Mouse (Mus musculus): ENCODE measurements around the gene Zfp282.
"Not testable (repeated sequence)": the region's sequence is repeated elsewhere in the genome, so short reads cannot be mapped to it uniquely, and the experiment has no call there.

Zfp282 gene

DNA sequence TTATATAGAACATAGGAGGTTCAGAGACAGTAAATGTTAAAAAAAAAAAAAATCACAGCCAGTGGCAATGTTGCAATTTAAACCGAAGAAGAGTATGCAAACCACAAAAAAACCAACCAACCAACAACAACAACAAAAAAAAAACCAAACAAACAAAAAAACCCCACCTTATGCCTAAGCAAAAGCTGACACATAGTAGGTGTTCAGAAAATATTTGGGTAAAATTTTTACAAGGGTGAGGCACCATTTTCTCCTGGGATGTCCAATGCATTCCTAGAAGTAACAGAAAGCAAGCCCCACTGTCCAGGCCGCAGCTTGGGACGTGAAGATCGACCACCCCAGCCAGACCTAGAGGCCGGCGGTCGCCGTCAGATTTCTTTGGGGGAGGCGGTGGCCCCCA lies at the start of gene Zfp282:
Gene Zfp282, plus strand, starts transcription at position 147 of the 400 bp plus-strand sequence.
- DNase-seq: no peak

DNA sequence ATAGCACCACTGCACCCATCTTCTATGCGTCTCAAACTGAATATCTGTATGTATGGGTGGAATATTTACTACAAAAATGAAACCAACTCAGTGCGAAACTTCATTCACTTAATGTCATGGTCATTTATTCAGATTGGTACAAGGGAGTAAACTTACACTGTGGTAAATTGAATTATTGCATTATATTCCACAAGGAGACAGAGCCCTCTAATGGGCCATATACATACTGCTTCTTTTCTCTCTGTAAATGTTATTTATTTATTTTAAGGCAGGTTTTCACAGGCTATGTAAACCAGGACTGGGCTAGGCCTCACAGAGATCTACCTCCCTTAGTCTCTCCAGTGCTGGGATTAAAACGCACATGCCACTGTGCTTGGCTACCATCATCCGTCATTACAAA lies 49.5 kb upstream of the Zfp282 start:
- no peak for DNase-seq

DNA sequence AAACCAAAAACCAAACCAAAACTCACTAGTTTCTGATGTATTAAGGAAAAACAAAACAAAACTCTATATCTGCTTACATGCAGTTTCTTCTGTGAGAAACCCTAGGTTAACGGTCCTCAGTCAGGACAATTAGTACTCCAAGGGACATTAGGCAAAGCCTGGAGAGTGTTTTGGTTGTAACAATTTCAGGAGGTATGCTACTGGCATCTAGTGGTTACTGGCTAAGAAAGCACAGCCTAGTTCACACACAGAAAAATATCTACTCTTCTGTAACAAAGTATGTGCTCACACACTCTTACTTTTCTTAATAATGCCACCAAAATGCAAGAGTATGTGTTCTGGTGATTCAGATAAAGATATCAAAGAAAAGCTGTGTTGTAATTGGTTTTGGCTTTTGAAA lies 48.1 kb upstream of the Zfp282 start:
- DNase-seq: peak; percentile 42

DNA sequence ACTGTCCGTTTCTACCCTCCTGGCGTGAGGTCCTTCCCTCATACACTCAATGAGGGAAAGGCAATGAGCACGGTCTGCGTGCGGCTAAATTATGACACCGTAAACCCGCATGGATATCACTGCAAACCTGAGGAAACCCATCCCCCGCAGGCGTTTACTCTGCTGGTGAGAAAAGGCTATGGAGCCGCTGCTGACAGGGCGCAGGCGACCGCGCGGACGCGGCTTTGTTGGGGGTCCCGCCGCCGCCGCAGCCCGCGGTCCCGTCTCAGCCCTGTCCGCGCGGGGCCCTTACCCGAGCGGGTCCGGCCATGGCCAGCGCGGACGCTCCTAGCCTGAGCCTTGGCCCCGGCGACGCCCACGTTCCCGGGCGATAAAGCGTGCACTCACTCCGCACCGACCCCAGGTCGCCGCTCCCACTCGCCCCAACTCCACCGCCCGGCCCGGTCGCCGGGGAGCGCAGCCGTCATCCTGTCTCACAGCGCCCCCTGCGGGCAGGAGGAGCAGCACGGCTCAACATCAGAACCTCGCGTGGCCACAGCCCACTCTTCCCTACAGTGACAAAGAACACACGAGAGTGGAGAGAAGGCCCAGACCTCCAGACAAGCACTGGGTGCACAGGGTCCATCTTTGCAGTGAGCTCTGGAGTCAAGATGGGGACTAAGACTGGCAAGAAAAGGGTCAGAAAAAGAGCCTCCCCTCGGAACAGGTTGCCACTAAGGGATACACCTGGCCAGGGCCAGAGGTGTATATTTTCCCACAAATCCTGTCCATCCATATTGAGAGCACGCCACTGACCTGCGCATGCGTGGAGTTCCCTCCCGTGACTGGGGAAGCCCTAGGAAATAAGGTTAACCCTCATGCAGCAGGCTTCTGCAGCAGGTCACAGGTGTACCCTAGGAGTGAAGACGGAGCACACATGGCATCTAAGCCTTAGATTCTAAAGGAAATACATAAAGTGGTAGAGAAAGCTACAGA lies 46.6 kb upstream of the Zfp282 start, which contains the start of gene Zfp786:
Gene Zfp786, minus strand, starts transcription at position 764 of the 975 bp plus-strand sequence.
- DNase-seq: peak; percentile 94

DNA sequence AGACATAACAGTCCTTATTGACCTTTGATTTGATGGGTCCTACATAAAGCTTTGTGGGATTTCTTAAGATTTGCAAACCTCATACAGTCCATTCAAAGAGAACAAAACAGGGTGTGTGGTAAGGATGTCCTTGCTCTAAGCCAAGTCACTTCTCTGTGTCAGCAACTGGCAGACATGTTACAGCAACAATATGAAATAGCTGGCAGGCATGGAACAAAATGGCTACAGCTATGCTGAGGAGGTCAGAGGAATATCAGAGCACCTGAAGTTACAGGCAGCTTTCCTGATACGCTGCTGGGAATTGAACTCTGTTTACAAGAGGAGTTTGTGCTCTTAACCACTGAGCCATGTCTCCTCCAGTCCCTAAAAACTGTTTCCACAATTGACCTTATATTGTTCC lies 44.8 kb upstream of the Zfp282 start:
- no peak for DNase-seq

DNA sequence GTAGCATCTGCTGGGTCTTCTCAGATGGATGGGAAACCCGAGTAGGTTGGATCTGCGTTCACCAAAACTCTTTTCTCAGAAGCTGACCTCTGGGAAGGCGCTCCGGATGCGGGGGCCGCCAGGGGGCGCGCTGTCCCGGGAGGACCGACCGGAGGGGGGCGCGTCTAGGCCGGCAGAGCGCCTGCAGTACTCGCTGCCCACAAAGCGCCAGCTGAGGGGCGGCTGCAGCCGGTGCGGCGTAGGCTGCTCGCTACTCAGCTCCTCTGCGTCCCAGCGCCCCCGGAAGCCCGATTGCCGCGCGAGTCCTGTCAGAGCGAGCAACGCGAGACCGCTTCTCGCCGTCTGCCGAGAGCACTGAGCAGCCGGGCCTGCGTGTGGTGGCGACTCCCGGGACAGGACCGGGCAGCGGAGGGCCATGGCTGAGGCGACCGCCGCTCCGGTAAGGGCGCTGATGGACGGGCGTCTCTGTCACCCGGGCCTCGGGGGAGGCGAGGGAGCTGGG lies 41.5 kb upstream of the Zfp282 start, which contains the start of gene Zfp398:
Gene Zfp398, plus strand, starts transcription at position 180 of the 502 bp plus-strand sequence.
- peak; percentile 96 for DNase-seq

DNA sequence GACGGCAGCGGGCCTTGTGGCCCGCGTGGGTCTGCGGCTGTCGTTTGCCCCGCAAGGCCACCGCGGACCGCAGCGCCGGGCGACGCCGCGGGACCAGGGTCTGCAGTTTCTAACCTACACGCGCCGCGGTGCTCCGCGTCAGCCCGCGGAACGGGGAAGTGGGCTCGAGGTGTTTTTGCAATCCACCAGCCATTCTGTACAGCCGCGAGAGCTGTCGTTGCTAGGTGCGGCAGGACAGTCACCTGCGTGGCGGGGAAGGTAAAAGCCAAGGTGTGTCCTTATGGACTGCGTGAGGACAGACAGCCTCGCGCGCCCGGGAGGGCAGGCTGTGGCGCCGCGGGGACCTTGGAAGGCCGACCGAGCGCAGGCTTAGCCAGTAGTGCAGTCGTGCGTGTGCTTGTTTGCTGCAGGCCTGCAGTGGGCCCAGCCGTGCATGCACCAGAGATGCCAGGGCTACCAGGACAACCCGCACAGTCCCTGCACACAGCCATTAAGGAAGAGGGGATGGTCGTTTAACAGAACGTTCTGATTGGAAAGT lies 41.0 kb upstream of the Zfp282 start:
- DNase-seq: peak; percentile 79

DNA sequence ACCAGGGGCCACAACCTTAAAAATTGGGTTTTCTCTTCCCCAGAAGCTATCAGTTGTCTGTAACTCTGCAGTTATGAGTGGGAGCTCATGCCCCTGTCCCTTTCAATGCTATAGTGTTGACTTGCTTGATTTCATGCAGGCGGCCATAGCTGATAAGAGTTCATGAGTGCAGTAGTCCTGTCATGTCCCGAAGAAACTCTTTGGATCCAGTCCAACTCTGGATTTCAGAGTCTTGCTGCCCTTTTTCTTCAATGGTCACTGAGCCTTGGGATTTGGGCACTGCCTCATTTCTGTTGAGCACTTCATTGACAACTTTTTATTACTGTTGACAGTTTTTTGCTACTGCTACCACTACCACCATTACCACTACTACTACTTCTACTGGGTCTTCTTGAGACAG lies 39.4 kb upstream of the Zfp282 start:
- DNase-seq: no peak

DNA sequence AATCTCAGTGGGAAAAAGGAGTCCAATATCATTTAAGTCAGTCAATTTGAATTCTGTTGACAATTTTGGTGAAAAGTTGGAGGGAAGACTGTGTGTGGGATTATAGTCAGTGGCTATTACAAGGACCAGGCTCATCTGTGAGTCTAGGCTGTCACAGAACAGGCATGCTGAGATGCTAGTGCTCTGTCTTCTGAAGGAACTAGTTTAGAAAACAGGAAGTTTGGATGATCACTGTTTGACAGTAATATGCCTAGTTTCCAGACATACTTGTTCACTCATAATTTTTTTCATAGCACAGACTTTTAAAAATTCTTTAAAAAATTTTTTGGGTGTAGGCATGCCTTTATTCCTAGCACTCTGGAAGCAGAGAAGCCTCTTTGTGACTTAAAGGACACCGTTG lies 35.9 kb upstream of the Zfp282 start:
- DNase-seq: no peak

DNA sequence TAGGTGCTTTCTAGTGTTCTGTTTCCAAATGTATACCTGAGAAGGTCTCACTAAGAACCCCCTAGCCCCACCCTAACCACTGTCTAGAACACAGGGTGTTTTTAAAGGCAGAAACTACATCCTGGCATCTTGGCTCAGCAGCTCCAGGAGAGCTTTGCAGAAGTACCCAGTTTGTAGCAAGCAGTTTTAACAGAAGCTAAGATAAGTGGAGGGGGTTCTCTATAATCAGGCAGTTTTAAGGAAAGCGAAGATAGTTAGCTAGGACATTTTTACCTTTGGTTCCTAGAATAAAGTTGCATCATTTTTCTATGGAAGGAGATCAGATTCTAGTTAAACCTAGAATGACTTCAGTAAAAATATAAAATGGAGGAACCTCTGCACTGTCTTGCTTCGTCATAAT lies 35.2 kb upstream of the Zfp282 start:
- no peak for DNase-seq

DNA sequence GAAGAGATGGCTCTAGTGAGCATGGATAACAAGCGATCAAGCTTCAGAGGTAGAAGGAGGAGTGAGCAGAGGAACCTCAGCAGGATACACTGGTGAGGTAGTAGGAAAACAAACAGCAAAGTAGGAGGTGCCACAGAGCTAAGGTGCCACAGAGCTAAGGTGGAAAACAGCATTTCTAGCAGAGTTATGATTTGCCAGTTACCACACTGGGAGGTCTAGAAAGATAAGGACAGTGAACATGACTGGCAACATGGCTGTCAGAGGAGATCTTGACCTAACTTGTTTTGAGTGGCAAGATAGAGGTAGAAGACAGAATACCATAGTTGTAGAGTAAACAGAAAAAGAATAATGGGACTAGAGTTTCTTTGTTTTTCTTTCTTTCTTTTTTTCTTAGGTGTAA lies 34.7 kb upstream of the Zfp282 start:
- no peak for DNase-seq

DNA sequence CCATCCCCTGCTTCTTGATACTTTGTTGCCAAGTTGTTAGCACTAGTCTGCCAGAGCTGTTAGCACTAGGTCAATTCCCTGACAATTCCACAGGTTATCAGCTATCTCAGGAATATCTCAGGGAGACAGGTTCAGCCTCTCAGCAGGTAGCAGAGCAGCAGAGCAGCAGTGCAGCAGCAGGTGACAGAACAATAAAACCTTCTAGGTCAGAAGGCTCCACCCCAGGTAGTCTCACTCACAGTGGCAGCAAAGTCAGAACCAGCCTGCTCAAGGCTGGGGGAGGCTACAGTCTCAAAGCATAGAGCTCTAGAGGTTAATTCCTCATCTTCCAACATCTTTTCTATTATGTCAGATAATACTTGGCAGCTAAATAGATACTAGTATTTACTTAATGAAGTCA lies 31.2 kb upstream of the Zfp282 start:
- DNase-seq: no peak

DNA sequence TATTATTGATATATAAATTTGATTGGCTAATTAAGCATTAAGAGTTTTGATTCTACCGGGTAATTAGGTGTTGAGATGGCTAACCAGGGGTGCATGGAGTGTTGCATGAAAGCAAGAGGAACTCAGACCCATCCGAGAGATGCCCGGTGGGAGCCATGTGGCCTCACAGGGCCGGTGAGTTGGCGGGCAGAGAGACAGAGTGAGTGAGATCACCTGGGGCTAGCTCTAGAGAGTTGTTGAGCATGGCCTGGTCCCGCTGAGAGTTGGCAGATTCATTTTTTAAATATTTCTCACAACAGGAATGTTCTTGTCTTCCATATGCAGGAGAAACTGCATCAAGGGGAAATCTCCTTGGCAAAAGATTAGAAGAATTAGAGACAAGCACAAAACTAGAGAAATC lies 19.8 kb upstream of the Zfp282 start:
- no peak for DNase-seq

DNA sequence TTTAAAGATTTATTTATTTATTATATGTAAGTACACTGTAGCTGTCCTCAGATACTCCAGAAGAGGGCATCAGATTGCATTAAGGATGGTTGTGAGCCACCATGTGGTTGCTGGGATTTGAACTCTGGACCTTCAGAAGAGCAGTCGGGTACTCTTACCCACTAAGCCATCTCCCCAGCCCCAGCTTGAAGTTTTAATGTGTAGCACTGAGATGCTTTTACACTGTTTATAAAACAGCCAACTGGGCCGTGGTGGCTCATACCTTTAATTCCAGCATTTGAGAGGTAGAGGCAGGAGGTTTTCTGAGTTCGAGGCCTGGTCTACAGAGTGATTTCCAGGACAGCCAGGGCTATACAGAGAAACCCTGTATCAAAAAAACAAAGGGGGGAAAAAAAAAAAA lies 19.3 kb upstream of the Zfp282 start:
- DNase-seq: not testable (repeated sequence)

DNA sequence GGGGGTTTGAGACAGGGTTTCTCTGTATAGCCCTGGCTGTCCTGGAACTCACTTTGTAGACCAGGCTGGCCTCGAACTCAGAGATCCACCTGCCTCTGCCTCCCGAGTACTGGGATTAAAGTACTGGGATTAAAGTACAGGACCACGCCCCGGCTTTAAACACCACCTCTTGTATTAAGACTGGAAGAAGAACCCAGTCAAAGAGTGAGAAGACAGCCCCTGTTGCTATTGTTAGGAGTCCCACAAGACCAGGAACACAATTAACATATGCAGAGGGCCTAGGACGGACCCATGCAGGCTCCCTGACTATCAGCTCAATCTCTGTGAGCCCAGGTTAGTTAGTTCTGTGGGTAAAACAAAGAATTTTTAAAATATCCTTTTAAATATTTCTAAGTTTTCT lies 4.7 kb upstream of the Zfp282 start:
- DNase-seq: no peak

DNA sequence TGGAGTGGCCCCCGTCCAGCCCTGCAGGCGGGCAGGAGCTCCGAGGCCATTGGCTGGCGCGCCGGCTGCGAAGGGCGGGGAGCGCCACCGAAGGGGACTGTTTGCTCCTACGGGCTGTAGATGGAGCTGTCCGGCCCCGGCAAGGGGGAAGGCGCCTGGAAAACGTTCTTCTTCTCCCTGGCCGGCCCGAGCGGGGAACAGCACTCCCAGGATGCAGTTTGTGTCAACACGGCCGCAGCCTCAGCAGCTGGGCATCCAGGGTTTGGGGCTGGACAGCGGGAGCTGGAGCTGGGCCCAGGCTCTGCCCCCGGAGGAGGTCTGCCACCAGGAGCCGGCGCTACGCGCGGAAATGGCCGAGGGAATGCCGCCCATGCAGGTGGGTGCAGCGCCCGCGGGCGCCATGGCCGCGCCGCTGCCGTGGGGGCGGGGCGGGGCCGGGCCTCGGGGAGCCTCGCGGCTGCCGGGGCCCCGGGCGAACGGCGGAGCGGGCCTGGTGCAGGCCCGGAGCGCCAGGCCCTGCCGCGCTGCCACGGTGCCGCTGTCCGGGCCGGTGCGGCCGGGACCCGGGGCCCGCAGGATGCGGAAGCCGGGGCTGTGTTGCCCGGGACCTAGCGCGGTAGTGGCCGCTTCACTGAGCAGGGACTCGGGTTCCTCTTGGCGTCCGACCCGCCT lies 593 bp downstream of the Zfp282 start:
- DNase-seq: peak; percentile 94

DNA sequence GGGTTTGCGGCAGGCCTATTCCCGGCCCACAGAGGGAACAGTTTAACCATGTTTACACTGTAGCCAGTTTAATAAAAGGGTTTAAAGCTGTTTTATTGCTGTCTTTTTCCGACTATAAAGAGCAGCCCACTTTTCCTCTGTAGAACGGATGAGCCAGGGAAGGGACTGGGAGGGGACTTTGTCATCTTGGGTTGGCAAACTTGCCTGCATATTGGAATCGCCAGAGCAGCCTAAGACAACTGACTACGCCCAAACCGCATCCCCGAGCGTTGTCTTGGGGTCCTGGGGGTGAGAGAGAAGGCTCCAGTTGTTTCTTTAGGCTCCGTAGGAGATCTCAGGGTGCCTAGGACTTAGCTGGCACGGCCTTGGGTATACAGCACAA lies 1.1 kb downstream of the Zfp282 start:
- no peak for DNase-seq

DNA sequence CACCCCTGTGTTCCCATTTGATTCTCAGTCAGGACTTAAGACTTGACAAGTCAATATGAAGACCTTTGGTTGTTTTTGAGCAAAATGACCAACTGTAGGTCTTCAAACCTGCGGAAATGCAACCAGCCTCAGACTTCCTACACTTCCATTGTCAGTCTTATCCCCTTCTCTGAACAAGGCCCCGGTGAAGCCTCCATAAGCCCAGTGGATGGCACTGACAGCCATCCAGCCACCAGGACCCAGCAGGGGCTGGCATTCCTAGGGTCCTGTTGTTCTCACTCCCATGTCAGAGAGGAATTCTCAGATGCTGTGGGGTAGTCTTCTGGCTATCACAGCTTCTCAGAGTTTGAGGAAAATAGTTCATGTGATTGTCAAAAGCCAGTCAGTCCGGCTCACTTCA lies 1.6 kb downstream of the Zfp282 start:
- DNase-seq: peak; percentile 10

DNA sequence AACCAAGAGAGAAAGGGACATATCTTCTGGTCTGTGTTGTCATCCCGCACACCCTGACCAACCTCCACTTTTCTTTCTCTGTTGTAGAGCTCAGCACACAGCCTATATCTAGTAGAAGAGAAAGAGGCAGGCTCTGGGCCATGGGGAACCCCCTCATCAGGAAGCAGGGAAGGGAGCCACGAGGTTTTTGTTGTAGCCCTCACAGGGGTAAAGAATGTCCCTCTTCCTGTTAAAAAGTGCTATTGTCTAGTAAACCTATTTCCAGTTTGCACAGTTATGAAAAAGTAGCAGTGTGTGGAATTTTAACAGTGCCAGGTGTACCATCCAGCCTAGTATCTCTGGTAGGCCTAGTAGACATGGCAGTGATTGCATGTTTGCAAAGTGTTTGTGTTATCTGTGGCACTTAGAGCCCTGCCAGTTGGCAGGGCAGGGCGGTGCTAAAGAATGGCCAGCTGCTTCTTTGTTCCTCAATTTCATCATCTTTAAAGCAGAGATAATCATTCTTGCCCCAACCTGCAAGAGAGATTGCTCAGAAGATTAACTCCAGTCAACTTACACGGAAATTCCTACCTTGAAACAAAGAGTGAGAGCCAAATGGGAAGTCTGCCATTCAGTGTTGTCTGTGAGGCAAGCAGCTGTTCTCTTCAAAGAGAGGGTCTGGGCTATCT lies 2.2 kb downstream of the Zfp282 start:
- no peak for DNase-seq

DNA sequence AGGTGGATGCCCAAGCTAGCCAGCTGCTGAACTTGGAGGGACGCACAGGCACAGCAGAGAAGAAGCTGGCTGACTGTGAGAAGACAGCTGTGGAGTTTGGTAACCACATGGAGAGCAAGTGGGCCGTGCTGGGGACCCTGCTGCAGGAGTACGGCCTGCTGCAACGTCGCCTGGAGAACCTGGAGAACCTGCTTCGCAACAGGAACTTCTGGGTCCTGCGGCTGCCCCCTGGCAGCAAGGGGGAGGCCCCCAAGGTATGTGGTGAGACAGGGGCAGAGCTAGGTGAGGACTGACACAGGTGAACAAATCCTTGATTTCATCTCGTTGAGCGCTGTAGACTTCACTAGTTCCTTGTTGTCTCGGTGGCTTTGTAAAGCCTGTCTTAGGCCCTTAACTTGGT lies 3.2 kb downstream of the Zfp282 start:
- DNase-seq: no peak

DNA sequence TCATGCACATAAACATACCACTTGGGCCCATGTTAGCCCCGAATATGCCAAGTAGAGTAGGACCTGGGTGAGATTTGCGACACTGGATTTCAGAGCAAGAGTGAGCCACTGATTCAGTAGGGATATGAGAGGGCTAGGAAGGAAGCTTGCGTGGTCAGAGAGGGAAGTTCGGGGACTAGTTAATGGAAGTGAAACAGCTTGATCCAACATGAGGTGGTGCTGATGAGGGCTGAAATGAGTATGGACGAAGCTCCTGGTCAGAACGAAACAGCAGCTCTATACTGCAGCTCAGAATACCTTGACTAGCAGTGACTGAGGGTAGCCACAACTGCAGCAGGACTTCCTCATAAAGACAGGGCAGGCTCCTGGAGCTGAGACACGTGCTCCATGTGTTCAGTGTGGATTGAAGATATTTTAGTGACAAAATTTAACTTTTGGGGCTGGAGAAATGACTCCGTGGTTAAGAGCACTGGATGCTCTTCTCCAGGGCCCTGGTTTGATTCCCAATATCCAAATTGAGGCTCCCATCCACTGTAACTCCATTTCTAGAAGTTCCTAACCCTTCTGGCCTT lies 11.9 kb downstream of the Zfp282 start:
- no peak for DNase-seq

DNA sequence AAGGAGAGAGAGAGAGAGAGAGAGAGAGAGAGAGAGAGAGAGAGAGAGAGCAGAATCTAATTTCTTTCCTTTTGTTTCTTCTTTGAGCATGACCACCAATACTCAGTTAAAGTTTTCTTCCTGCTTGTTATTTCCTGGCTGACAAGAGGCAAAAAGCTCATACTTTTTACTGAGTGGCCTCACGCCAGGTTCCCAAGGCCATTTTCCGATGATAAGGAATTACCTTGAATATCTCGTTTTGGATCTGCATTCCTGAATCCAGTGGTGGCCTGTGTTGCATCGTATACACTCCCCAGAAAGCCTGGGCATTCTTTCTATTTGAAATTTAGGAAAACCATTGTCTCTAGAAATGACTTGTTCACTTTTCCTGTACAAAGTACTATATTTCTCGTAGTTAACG lies 22.4 kb downstream of the Zfp282 start:
- DNase-seq: no peak

DNA sequence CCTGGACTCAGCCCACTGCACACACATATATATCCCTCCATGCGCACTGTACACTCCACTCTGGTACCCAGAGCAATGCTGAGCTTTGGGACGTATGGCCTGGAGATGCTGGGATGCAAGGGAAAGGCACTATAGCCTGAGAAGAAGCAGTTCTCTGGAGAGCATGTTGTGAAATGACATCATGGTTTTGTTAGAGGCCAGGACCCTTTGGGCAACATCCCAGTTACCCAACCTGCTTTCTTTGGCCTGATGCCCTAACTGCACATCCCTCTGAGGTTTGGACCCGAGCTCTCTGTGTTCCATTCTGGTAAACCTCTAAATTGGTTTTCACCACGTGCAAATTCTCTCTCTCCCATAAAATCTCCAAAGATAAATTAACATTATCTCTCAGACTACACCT lies 26.6 kb downstream of the Zfp282 start:
- no peak for DNase-seq

Measured in embryo, embryonic 11 days (tissue).